Mouse (Mus musculus) stomach, embryonic 14.5 days (tissue): ENCODE measurements around the gene Pecam1. TPM values are rescaled to one million over a fixed set of nuclear protein-coding genes. Genes with fewer than 3 reads are reported as not detected.
A peak's percentile ranks its signal among the peaks of the same experiment; 100 is the strongest.

Source experiments
- ATAC-seq: fragments of 200-750 bp; cut with Nextera tagmentation; 2 replicates; pipeline ENCODE4 v1.8.0; 2017; ENCODE audit warnings: low read depth, moderate TSS enrichment; ENCODE audit not compliant: insufficient number of reproducible peaks, insufficient read depth, low FRiP score
- H3K27ac ChIP-seq: fragments of 300-500 bp; sonication (generic); 2 replicates; pipeline ENCODE4 v1.5.1; 2014; ENCODE audit warnings: mild to moderate bottlenecking, low read length, moderate library complexity, mixed read lengths
- H3K27me3 ChIP-seq: fragments of 300-500 bp; sonication (generic); 2 replicates; pipeline ENCODE4 v1.6.1; 2014; ENCODE audit warnings: low read length, control low read depth, mixed read lengths; ENCODE audit not compliant: control insufficient read depth, insufficient read depth
- H3K36me3 ChIP-seq: fragments of 300-500 bp; sonication (generic); 2 replicates; pipeline ENCODE4 v1.6.1; 2014; ENCODE audit warnings: mild to moderate bottlenecking, control low read depth, low read length, moderate library complexity, mixed read lengths; ENCODE audit not compliant: control insufficient read depth, insufficient read depth
- H3K4me1 ChIP-seq: fragments of 300-500 bp; sonication (generic); 2 replicates; pipeline ENCODE4 v1.6.1; 2014; ENCODE audit warnings: low read length, control low read depth, mixed read lengths; ENCODE audit not compliant: control insufficient read depth, insufficient read depth
- H3K4me2 ChIP-seq: fragments of 300-500 bp; sonication (generic); replicated peaks from 2 replicates; pipeline ENCODE4 v1.6.1; 2014; ENCODE audit warnings: low read depth, low read length, control low read depth
- H3K4me3 ChIP-seq: fragments of 300-500 bp; sonication (generic); 2 replicates; pipeline ENCODE4 v1.5.1; 2014; ENCODE audit warnings: low read depth, low read length, control low read depth
- H3K9ac ChIP-seq: fragments of 300-500 bp; sonication (generic); replicated peaks from 2 replicates; pipeline ENCODE4 v1.6.1; 2014; ENCODE audit warnings: low read depth, mild to moderate bottlenecking, control low read depth, low read length, moderate library complexity, mixed read lengths
- H3K9me3 ChIP-seq: fragments of 300-500 bp; sonication (generic); 2 replicates; pipeline ENCODE4 v1.6.1; 2016; ENCODE audit warnings: low read depth, low read length, control low read depth; ENCODE audit not compliant: control insufficient read depth
- WGBS: fragments of 180-500 bp; shearing (Covaris S2); extraction: QIAGEN DNeasy Blood & Tissue Kit; methylation state at CpG from one replicate; pipeline ENCODE4 v1.1.7; 2014; 5-methylcytosine and 5-hydroxymethylcytosine counted together
- microRNA-seq: library from miRNA; unstranded; fragments of <30 nt; microRNA quantifications from one replicate; pipeline ENCODE4, GENCODE M21; 2016
- polyA plus RNA-seq: library from polyadenylated mRNA; unstranded; fragments of >200 nt; fragmentation: Nextera tagmentation; extraction: Ambion mirVana; gene quantifications from 2 replicates; pipeline ENCODE4 v1.2.1, GENCODE M21; 2014

The Pecam1 gene
- polyA plus RNA-seq, 1 experiment from 2014 or later, result 41.9 TPM

GRCm38 (mm10) chr11:106613638-106614338 lies 136.6 kb downstream of the Pecam1 start:
- no peaks in the 10 kb centered on the region for H3K27me3 ChIP-seq
- H3K4me1 ChIP-seq, result peaks cover 9% of the 10 kb centered on the region; the same call in 1 of the 2 replicates
- 0 out of 2 replicates have a peak overlapping the region, but pooled peaks have one; percentile 25 for H3K9ac ChIP-seq
- no peak for ATAC-seq
- peak overlapping the region; percentile 54 for H3K4me2 ChIP-seq
- peak overlapping the region; percentile 53; the same call in 1 of the 2 replicates for H3K27ac ChIP-seq
- H3K36me3 ChIP-seq, result no peaks in the 10 kb centered on the region
- no peaks in the 10 kb centered on the region for H3K9me3 ChIP-seq
- 53% methylated on average over 15 of the region's 15 CpGs for WGBS
- peak overlapping the region; percentile 99 for H3K4me3 ChIP-seq

- no peaks in the 10 kb centered on the region for H3K27me3 ChIP-seq
- peak within 1 kb of the TSS; percentile 61 for H3K9ac ChIP-seq
- peaks cover 9% of the 10 kb centered on the region; the same call in 1 of the 2 replicates for H3K4me1 ChIP-seq
- no peaks in the 10 kb centered on the region for H3K36me3 ChIP-seq
- H3K4me2 ChIP-seq, result peak within 1 kb of the TSS; percentile 88
- peak within 1 kb of the TSS; percentile 99 for H3K4me3 ChIP-seq
- under 1% methylated on average over 45 of the region's 45 CpGs for WGBS
- H3K9me3 ChIP-seq, result no peaks in the 10 kb centered on the region
- H3K27ac ChIP-seq, result peak within 1 kb of the TSS; percentile 80
- ATAC-seq, result peak; percentile 94
These were observed 137.3 kb downstream of the Pecam1 start, which contains the start of gene Tex2 for GRCm38 (mm10) chr11:106612961-106613637. Gene Tex2 (minus strand): TSS chr11:106613423.

GRCm38 (mm10) chr11:106612209-106612960 lies 138.0 kb downstream of the Pecam1 start:
- Histone ChIP-seq H3K36me3 (no peaks in the 10 kb centered on the region), H3K27me3 (no peaks in the 10 kb centered on the region), H3K9me3 (no peaks in the 10 kb centered on the region), H3K27ac (peak overlapping the region; percentile 80), H3K4me1 (peaks cover 9% of the 10 kb centered on the region; the same call in 1 of the 2 replicates), H3K4me2 (peak overlapping the region; percentile 88), H3K9ac (peak overlapping the region; percentile 61), H3K4me3 (peak overlapping the region; percentile 99)
- under 1% methylated on average over 63 of the region's 67 CpGs for WGBS
- peak; percentile 68 for ATAC-seq

- 55% methylated on average over 8 of the region's 8 CpGs for WGBS
- Histone ChIP-seq H3K9me3 (no peaks in the 10 kb centered on the region), H3K9ac (no peak overlapping the region), H3K27ac (no peak overlapping the region), H3K4me2 (no peak overlapping the region), H3K4me3 (no peak overlapping the region), H3K27me3 (no peaks in the 10 kb centered on the region), H3K4me1 (peaks cover 9% of the 10 kb centered on the region; the same call in 1 of the 2 replicates), H3K36me3 (no peaks in the 10 kb centered on the region)
- ATAC-seq, result no peak
These were observed 140.7 kb downstream of the Pecam1 start for GRCm38 (mm10) chr11:106609731-106610130.

GRCm38 (mm10) chr11:106607316-106607715 lies 143.1 kb downstream of the Pecam1 start:
- 74% methylated on average over 6 of the region's 6 CpGs for WGBS
- ATAC-seq, result no peak

GRCm38 (mm10) chr11:106606042-106606441 lies 144.4 kb downstream of the Pecam1 start:
- H3K9me3 ChIP-seq, result no peaks in the 10 kb centered on the region
- H3K9ac ChIP-seq, result no peak overlapping the region
- 48% methylated on average over 5 of the region's 5 CpGs for WGBS
- H3K4me3 ChIP-seq, result no peak overlapping the region
- no peak overlapping the region for H3K27ac ChIP-seq
- H3K4me2 ChIP-seq, result no peak overlapping the region
- H3K27me3 ChIP-seq, result no peaks in the 10 kb centered on the region
- H3K36me3 ChIP-seq, result no peaks in the 10 kb centered on the region
- ATAC-seq, result no peak
- H3K4me1 ChIP-seq, result 0 out of 2 replicates have a peak, but pooled peaks cover 4% of the 10 kb centered on the region

More at GRCm38 (mm10) chr11:106607316-106607715, 143.1 kb downstream of the Pecam1 start:
- no peak overlapping the region for H3K27ac ChIP-seq
- H3K36me3 ChIP-seq, result no peaks in the 10 kb centered on the region
- H3K4me1 ChIP-seq, result peaks cover 9% of the 10 kb centered on the region; the same call in 1 of the 2 replicates
- H3K4me2 ChIP-seq, result no peak overlapping the region
- no peaks in the 10 kb centered on the region for H3K27me3 ChIP-seq
- H3K9ac ChIP-seq, result no peak overlapping the region
- no peaks in the 10 kb centered on the region for H3K9me3 ChIP-seq
- H3K4me3 ChIP-seq, result no peak overlapping the region

Small RNAs within 50 kb of the gene (microRNA-seq; reads per million reads assigned to microRNA genes)
- not detected for gene Gm25994
- gene Mir3064, result 8.1 reads per million, percentile 17 among the genes with 10 or more reads in this experiment

Other genes starting within 250 kb of the Pecam1 start
- gene Tex2, start 137.2 kb downstream of the Pecam1 start, polyA plus RNA-seq, result 9.8 and 11.7 TPM in 2 replicates
- gene Milr1, start 598 bp upstream of the Pecam1 start, polyA plus RNA-seq, result 1.9 and 2.8 TPM in 2 replicates
- gene Polg2, start 28.9 kb upstream of the Pecam1 start, polyA plus RNA-seq, result 10.1 and 11.8 TPM in 2 replicates
- 396 and 414 TPM in 2 replicates for gene Ddx5, start 38.6 kb upstream of the Pecam1 start, polyA plus RNA-seq
- gene Cep95, start 38.6 kb upstream of the Pecam1 start, polyA plus RNA-seq, result 22.0 and 22.7 TPM in 2 replicates
- gene Smurf2, start 170.1 kb upstream of the Pecam1 start, polyA plus RNA-seq, result 23.0 and 23.5 TPM in 2 replicates
- 369 and 383 TPM in 2 replicates for gene Kpna2, start 248.9 kb upstream of the Pecam1 start, polyA plus RNA-seq